Mouse (Mus musculus): Measurements from ENCODE around the gene Tomm34. TPM values are rescaled to one million over a fixed set of nuclear protein-coding genes. Genes with fewer than 3 reads are reported as not detected.

Gene Tomm34
- 58.9 and 67.9 TPM in 2 replicates for polyA plus RNA-seq (2012; rRNA removed; ENCODE audit: low replicate concordance)

GRCm38 (mm10) chr2:164070765-164071436 is at the start of gene Tomm34:
Tomm34 (minus strand) TSS chr2:164071169.

GRCm38 (mm10) chr2:164070142-164070764 is 716 bp downstream of the Tomm34 start, which contains the start of gene Stk4:
Stk4 (plus strand) TSS chr2:164070322.

GRCm38 (mm10) chr2:164025150-164025549 is 45.8 kb downstream of the Tomm34 start, which contains the start of gene Pabpc1l:
Pabpc1l (plus strand) TSS chr2:164025450.

Other genes with a start within 250 kb of the Tomm34 start
- not detected in 2 replicates for gene Kcnk15, start 217.5 kb downstream of the Tomm34 start, polyA plus RNA-seq (2012; rRNA removed; ENCODE audit: low replicate concordance)
- 1.2 and 1.9 TPM in 2 replicates for gene Rims4, start 152.5 kb downstream of the Tomm34 start, polyA plus RNA-seq (2012; rRNA removed; ENCODE audit: low replicate concordance)
- gene Ywhab, start 76.2 kb downstream of the Tomm34 start, polyA plus RNA-seq (2012; rRNA removed; ENCODE audit: low replicate concordance) = 54.2 and 98.4 TPM in 2 replicates
- gene Pabpc1l, start 45.7 kb downstream of the Tomm34 start, polyA plus RNA-seq (2012; rRNA removed; ENCODE audit: low replicate concordance) = 1.6 and 1.7 TPM in 2 replicates
- gene Stk4, start 847 bp downstream of the Tomm34 start, polyA plus RNA-seq (2012; rRNA removed; ENCODE audit: low replicate concordance) = 21.8 and 26.0 TPM in 2 replicates
- gene Kcns1, start 99.9 kb upstream of the Tomm34 start, polyA plus RNA-seq (2012; rRNA removed; ENCODE audit: low replicate concordance) = 0.20 and 0.43 TPM in 2 replicates
- 1.0 TPM in 1 of 2 replicates, not detected in the other for gene Wfdc5, start 111.6 kb upstream of the Tomm34 start, polyA plus RNA-seq (2012; rRNA removed; ENCODE audit: low replicate concordance)
- gene Wfdc12, start 119.4 kb upstream of the Tomm34 start, polyA plus RNA-seq (2012; rRNA removed; ENCODE audit: low replicate concordance) = 0.50 TPM in 1 of 2 replicates, not detected in the other
- not detected in 2 replicates for gene Wfdc15a, start 129.0 kb upstream of the Tomm34 start, polyA plus RNA-seq (2012; rRNA removed; ENCODE audit: low replicate concordance)
- gene Wfdc15b, start 150.5 kb upstream of the Tomm34 start, polyA plus RNA-seq (2012; rRNA removed; ENCODE audit: low replicate concordance) = not detected in 2 replicates
- gene Svs2, start 167.3 kb upstream of the Tomm34 start, polyA plus RNA-seq (2012; rRNA removed; ENCODE audit: low replicate concordance) = not detected in 2 replicates
- gene Svs3b, start 185.5 kb upstream of the Tomm34 start, polyA plus RNA-seq (2012; rRNA removed; ENCODE audit: low replicate concordance) = not detected in 2 replicates
- not detected in 2 replicates for gene Svs4, start 207.3 kb upstream of the Tomm34 start, polyA plus RNA-seq (2012; rRNA removed; ENCODE audit: low replicate concordance)
- gene Svs3a, start 218.1 kb upstream of the Tomm34 start, polyA plus RNA-seq (2012; rRNA removed; ENCODE audit: low replicate concordance) = not detected in 2 replicates
- not detected in 2 replicates for gene Svs6, start 245.6 kb upstream of the Tomm34 start, polyA plus RNA-seq (2012; rRNA removed; ENCODE audit: low replicate concordance)

All from mammary gland, adult 2 months (tissue).